Mouse (Mus musculus): ENCODE measurements at regions not wholly inside any gene's neighbourhood (a gene's known extent, or its start where the extent isn't known, plus 50 kb on each side); places are given as distances from the start of the nearest gene placed in this dataset.

- Histone ChIP-seq H3K9me3 (ENCODE audit: control insufficient read depth, insufficient read depth, low read depth, low read length) (no peaks in the 10 kb centered on the region), H3K27ac (ENCODE audit: insufficient read depth, low read depth, low read length, poor library complexity, severe bottlenecking) (no peak overlapping the region), H3K36me3 (ENCODE audit: control insufficient read depth, insufficient read depth, low read length, poor library complexity, severe bottlenecking) (no peaks in the 10 kb centered on the region), H3K4me1 (ENCODE audit: control insufficient read depth in 2 of 2, insufficient read depth in 2 of 2, low read length in 2 of 2, poor library complexity in 1 of 2) (no peaks in the 10 kb centered on the region), H3K4me3 (ENCODE audit: insufficient read depth in 1 of 2, low read depth in 1 of 2, low read length in 2 of 2, poor library complexity in 1 of 2, severe bottlenecking in 1 of 2) (no peak overlapping the region), H3K9ac (ENCODE audit: insufficient read depth, low read depth, low read length, poor library complexity, severe bottlenecking) (no peak overlapping the region)
- TF ChIP-seq CHD2 (IDR thresholded peaks at IDR 0.05; ENCODE audit: low read depth, low read length), result no peak
- no peak for TF ChIP-seq ZC3H11A (IDR thresholded peaks at IDR 0.05; ENCODE audit: borderline replicate concordance, low read depth, low read length)
- TF ChIP-seq MAFK (IDR thresholded peaks at IDR 0.05; ENCODE audit: insufficient read depth, low read depth, low read length), result no peak
- TF ChIP-seq ZNF384 (IDR thresholded peaks at IDR 0.05; ENCODE audit: low read depth, low read length), result no peak
- TF ChIP-seq HCFC1 (IDR thresholded peaks at IDR 0.05; ENCODE audit: borderline replicate concordance, insufficient read depth, low read length), result no peak
- no peak for DNase-seq (ENCODE audit: low read depth, low spot score)
- in situ Hi-C loops (cut with MboI; ENCODE audit: low sequenced_read_pairs in 2 of 2, unreplicated experiment in 2 of 2), result no loop called here
Observed at GRCm38 (mm10) chr1:38739018-38739417, 74.3 kb upstream of the Aff3 start.

GRCm38 (mm10) chr1:38735768-38736167 lies 71.0 kb upstream of the Aff3 start:
- no peaks in the 10 kb centered on the region for H3K36me3 ChIP-seq (ENCODE audit: control insufficient read depth, insufficient read depth, low read length, poor library complexity, severe bottlenecking)
- H3K9ac ChIP-seq (ENCODE audit: insufficient read depth, low read depth, low read length, poor library complexity, severe bottlenecking), result no peak overlapping the region
- H3K27ac ChIP-seq (ENCODE audit: insufficient read depth, low read depth, low read length, poor library complexity, severe bottlenecking), result no peak overlapping the region
- DNase-seq (ENCODE audit: low read depth, low spot score), result no peak
- no peak for TF ChIP-seq HCFC1 (IDR thresholded peaks at IDR 0.05; ENCODE audit: borderline replicate concordance, insufficient read depth, low read length)
- no peak for TF ChIP-seq MAFK (IDR thresholded peaks at IDR 0.05; ENCODE audit: insufficient read depth, low read depth, low read length)
- no peak for TF ChIP-seq ZNF384 (IDR thresholded peaks at IDR 0.05; ENCODE audit: low read depth, low read length)
- TF ChIP-seq CHD2 (IDR thresholded peaks at IDR 0.05; ENCODE audit: low read depth, low read length), result no peak
- no peak for TF ChIP-seq ZC3H11A (IDR thresholded peaks at IDR 0.05; ENCODE audit: borderline replicate concordance, low read depth, low read length)
- H3K4me3 ChIP-seq (ENCODE audit: insufficient read depth in 1 of 2, low read depth in 1 of 2, low read length in 2 of 2, poor library complexity in 1 of 2, severe bottlenecking in 1 of 2), result no peak overlapping the region
- H3K4me1 ChIP-seq (ENCODE audit: control insufficient read depth in 2 of 2, insufficient read depth in 2 of 2, low read length in 2 of 2, poor library complexity in 1 of 2), result no peaks in the 10 kb centered on the region
- H3K9me3 ChIP-seq (ENCODE audit: control insufficient read depth, insufficient read depth, low read depth, low read length), result no peaks in the 10 kb centered on the region
- in situ Hi-C loops (cut with MboI; ENCODE audit: low sequenced_read_pairs in 2 of 2, unreplicated experiment in 2 of 2), result no loop called here

- Histone ChIP-seq H3K4me3 (ENCODE audit: insufficient read depth in 1 of 2, low read depth in 1 of 2, low read length in 2 of 2, poor library complexity in 1 of 2, severe bottlenecking in 1 of 2) (no peak overlapping the region), H3K36me3 (ENCODE audit: control insufficient read depth, insufficient read depth, low read length, poor library complexity, severe bottlenecking) (no peaks in the 10 kb centered on the region), H3K9me3 (ENCODE audit: control insufficient read depth, insufficient read depth, low read depth, low read length) (no peaks in the 10 kb centered on the region), H3K9ac (ENCODE audit: insufficient read depth, low read depth, low read length, poor library complexity, severe bottlenecking) (no peak overlapping the region), H3K27ac (ENCODE audit: insufficient read depth, low read depth, low read length, poor library complexity, severe bottlenecking) (no peak overlapping the region), H3K4me1 (ENCODE audit: control insufficient read depth in 2 of 2, insufficient read depth in 2 of 2, low read length in 2 of 2, poor library complexity in 1 of 2) (no peaks in the 10 kb centered on the region)
- no peak for DNase-seq (ENCODE audit: low read depth, low spot score)
- TF ChIP-seq ZC3H11A (IDR thresholded peaks at IDR 0.05; ENCODE audit: borderline replicate concordance, low read depth, low read length) (no peak), ZNF384 (IDR thresholded peaks at IDR 0.05; ENCODE audit: low read depth, low read length) (no peak), CHD2 (IDR thresholded peaks at IDR 0.05; ENCODE audit: low read depth, low read length) (no peak), HCFC1 (IDR thresholded peaks at IDR 0.05; ENCODE audit: borderline replicate concordance, insufficient read depth, low read length) (no peak), MAFK (IDR thresholded peaks at IDR 0.05; ENCODE audit: insufficient read depth, low read depth, low read length) (no peak)
- in situ Hi-C loops (cut with MboI; ENCODE audit: low sequenced_read_pairs in 2 of 2, unreplicated experiment in 2 of 2), result no loop called here
Observed at GRCm38 (mm10) chr1:38733201-38733600, 68.4 kb upstream of the Aff3 start.

GRCm38 (mm10) chr1:38729977-38730782 lies 65.4 kb upstream of the Aff3 start:
- in situ Hi-C loops (cut with MboI; ENCODE audit: low sequenced_read_pairs in 2 of 2, unreplicated experiment in 2 of 2), result no loop called here

More at GRCm38 (mm10) chr1:38729977-38730782, 65.4 kb upstream of the Aff3 start:
- Histone ChIP-seq H3K9me3 (ENCODE audit: control insufficient read depth, insufficient read depth, low read depth, low read length) (no peaks in the 10 kb centered on the region), H3K4me1 (ENCODE audit: control insufficient read depth in 2 of 2, insufficient read depth in 2 of 2, low read length in 2 of 2, poor library complexity in 1 of 2) (no peaks in the 10 kb centered on the region), H3K4me3 (ENCODE audit: insufficient read depth in 1 of 2, low read depth in 1 of 2, low read length in 2 of 2, poor library complexity in 1 of 2, severe bottlenecking in 1 of 2) (no peak overlapping the region), H3K9ac (ENCODE audit: insufficient read depth, low read depth, low read length, poor library complexity, severe bottlenecking) (no peak overlapping the region), H3K36me3 (ENCODE audit: control insufficient read depth, insufficient read depth, low read length, poor library complexity, severe bottlenecking) (no peaks in the 10 kb centered on the region), H3K27ac (ENCODE audit: insufficient read depth, low read depth, low read length, poor library complexity, severe bottlenecking) (no peak overlapping the region)
- DNase-seq (ENCODE audit: low read depth, low spot score), result no peak
- TF ChIP-seq HCFC1 (IDR thresholded peaks at IDR 0.05; ENCODE audit: borderline replicate concordance, insufficient read depth, low read length), result no peak
- TF ChIP-seq MAFK (IDR thresholded peaks at IDR 0.05; ENCODE audit: insufficient read depth, low read depth, low read length), result no peak

Measured in ES-E14 (cell line).